Mouse (Mus musculus) MEL-GATA-1-ER (cell line): ENCODE data around the gene Klk15.
"Not testable (repeated sequence)": the region's sequence is repeated elsewhere in the genome, so short reads cannot be mapped to it uniquely, and the experiment has no call there.

Source experiments
- DNase-seq: peaks from one replicate; pipeline ENCODE4 v3.0.0-alpha.2; 2012; ENCODE audit warnings: low read depth; ENCODE audit errors: extremely low read depth

Klk15 gene

DNA sequence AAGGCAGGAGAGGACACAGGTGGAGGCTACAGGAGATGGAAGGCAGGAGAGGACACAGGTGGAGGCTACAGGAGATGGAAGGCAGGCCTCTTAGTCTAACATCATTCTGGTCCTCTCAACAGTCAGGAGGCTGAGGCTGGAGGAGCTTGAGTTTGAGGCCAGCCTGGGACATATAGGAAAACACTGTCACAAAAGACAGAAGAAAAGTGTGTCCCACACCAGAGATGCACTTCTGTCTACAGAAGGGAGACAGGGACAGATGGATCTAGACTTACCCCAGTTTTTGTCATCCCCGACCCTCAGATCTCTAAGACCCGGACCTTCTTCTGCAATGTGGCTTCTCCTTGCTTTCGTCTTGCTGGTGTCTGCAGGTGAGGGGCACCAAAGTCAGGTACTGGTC is at the start of gene Klk15:
Gene Klk15, plus strand, starts transcription at position 301 of the 400 bp plus-strand sequence.
- no peak for DNase-seq

- no peak for DNase-seq
Measured at GRCm38 (mm10) chr7:43891365-43891764, 42.2 kb upstream of the Klk15 start.

DNA sequence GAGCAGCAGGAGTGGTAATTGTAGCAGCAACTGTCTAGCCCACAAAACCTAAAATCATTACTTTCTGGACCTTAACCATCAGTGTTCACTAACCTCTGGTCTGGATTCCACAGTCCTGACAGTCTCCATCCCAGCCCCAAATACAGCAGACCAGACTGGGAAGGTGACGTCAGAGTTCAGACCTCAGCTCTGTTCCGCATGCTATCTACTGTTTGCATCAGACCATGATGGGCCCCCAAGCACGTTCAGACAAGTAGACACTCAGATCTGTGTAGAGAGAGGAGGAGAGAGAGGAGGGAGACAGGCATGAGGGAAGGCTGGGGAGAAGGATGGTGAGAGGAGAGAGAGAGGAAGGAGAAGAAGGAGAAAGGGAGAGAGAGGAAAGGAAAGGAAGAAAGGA is 41.8 kb upstream of the Klk15 start:
- DNase-seq, result no peak

GRCm38 (mm10) chr7:43894836-43895235 is 38.7 kb upstream of the Klk15 start:
- DNase-seq, result no peak

DNA sequence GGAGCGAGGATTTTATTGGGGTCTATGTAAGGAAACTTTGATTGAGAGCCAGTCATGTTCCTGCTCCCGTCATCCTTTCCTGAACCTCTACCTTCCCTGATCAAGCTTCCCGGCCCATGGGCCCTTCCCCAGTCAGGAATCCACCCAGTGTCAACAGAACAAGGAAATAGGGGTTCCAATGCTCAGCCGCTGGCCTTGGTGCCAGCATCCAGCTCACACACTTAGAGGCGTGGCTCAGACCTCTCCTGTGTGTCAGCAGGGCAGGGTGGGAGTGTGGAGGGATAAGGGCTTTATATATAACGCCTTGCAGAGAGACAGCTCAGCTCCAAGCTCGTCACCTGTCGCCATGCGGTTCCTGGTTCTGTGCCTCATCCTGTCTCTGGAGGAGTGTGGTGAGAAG is 18.7 kb upstream of the Klk15 start:
- no peak for DNase-seq

- no peak for DNase-seq
Measured at GRCm38 (mm10) chr7:43918426-43918825, 15.1 kb upstream of the Klk15 start.

- DNase-seq, result no peak
Measured at GRCm38 (mm10) chr7:43918871-43919270, 14.7 kb upstream of the Klk15 start.

DNA sequence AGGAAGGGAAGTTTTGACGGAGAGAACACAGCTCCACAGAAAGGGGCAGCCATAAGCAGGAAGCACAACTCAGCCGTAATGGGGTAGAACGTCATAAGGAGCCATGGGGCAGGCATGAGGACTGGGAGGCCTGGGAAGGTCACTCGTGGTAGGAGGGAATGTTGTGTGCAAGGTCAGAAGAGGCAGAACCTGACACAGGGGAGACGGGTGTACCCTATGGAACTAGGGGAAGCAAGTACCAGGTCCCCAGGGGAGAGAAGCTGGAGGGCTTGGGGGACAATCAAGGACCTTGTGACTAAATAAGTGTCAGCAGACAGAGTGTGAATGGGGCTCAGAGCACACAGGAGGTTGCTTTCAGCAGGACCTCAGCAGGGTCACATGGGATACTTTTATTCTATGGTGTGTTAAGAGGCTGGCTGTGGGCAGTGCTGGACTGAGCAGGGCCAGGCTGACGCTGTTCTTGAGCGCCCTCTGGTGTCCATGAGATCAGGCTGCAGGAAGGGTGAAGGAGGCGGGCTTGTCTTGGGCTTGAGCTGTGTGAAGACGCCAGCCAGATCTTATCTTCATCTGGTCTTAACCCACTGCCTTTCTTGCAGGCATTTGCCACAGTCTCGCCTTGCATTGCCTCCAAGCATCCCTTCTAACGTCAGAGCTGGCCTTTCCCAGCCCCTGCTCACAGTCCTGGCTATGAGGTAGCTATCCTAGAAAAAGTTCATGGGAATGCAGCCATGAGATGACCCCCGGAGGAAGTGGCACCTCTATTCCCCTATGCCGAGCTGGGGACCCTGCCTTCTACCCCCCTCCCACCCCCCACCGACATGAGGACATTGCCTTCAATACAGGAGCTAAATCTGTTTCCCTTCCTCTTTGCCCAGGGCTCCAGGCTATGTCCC is 13.7 kb upstream of the Klk15 start:
- no peak for DNase-seq

- no peak for DNase-seq
Measured at GRCm38 (mm10) chr7:43920582-43920981, 13.0 kb upstream of the Klk15 start.

GRCm38 (mm10) chr7:43921087-43921486 is 12.5 kb upstream of the Klk15 start:
- DNase-seq, result no peak

DNA sequence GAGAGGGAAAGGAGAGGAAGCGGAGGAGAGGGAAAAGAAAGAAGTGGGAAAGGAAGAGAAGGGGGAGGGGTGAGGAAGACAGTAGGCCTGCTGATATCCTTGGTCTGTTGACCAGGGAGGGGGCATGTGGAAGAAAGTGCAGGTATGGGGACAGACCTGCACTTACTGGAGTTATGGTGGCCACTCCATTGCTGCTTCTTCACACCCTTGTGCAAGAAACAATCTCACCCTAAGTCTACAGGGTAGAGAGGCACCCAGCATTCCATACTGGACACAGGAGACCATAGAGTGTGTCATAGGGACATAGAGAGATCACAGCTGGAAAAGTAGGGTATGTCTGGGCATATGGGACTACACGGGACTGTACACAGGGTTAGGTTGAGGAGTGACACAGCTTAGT is 11.6 kb upstream of the Klk15 start:
- DNase-seq, result no peak

DNA sequence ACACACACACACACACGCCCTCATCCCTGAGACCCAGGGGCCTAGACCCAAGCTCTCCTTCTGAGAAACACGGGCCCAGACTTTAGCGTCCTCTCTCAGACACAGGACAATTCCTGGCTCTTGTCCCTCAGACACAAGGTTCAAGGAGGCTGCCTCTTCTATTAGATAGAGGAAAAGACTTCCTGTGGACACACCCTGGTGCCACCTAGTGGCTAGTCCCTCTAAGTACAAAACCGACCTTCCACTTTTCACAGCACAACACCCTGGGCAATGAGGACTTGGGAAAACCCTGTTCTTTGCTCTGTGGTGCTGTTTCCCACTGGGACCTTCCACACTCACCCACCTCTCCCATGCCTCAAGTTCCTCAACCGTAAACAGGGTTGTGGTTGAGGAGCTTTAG is 7.6 kb upstream of the Klk15 start:
- DNase-seq, result no peak

DNA sequence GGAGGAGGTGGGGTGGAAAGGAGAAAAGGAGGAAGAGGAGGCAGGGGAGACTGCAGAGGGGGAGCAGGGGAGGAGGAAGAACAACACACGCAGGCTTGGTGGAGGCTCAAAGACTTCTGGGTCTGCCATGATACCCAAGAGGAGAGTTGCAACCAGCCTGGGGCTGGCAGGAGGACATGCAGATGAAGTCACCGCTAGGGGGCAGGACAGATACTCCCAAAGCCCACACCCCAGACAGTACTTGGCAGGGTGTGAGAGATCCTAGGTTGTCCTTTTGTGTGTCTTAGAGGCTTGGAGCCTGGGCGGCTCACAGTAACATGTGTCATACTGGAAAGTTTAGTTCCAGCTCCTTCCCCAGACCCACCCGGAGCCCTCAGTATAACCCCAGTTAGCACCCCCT is 5.0 kb upstream of the Klk15 start:
- DNase-seq, result no peak

DNA sequence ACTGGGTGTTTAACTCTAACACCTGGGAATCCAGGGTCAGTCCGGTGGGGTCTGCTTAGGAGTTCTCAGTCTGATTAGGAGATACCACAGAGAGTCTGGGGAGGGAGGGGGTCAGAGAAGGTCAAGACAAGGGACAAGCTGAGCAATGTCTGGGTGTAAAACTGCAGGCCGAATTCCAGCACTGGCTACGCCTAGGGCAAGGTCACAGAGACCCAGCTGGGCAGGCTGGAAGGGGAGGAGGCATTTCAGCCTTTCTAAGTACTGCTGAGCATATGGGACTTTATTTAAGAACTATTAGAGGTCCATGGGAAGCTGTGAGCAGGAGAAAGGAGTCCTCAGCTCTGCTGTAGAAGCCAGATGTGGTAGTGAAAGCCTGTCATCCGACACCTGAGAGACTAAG is 1.2 kb upstream of the Klk15 start:
- no peak for DNase-seq

GRCm38 (mm10) chr7:43934747-43935146 is 1.2 kb downstream of the Klk15 start:
- DNase-seq, result no peak

DNA sequence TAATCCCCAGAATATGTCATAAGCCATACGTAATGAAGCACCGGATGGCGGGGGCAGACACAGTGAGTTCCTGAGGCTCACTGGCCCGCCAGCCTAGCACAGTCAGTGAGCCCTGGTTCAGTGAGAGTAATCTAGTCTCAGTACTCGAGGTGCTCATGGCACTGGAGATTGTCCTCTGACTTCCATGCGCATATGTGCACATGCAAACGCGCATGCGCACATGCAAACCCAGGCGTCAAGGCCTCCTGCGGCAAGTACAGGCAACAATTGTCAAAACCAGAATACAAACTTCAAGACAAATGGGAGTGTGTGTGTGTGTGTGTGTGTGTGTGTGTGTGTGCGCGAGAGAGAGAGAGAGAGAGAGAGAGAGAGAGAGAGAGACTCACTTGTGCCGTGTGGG is 3.0 kb downstream of the Klk15 start:
- DNase-seq, result no peak

- not testable (repeated sequence) for DNase-seq
Measured at GRCm38 (mm10) chr7:43942293-43942692, 8.8 kb downstream of the Klk15 start.

- no peak for DNase-seq
Measured at GRCm38 (mm10) chr7:43944727-43945264, 11.3 kb downstream of the Klk15 start.

GRCm38 (mm10) chr7:43950364-43950763 is 16.8 kb downstream of the Klk15 start, which contains the start of gene Klk1b8:
Gene Klk1b8 (plus strand): TSS chr7:43950664.
- DNase-seq, result no peak

DNA sequence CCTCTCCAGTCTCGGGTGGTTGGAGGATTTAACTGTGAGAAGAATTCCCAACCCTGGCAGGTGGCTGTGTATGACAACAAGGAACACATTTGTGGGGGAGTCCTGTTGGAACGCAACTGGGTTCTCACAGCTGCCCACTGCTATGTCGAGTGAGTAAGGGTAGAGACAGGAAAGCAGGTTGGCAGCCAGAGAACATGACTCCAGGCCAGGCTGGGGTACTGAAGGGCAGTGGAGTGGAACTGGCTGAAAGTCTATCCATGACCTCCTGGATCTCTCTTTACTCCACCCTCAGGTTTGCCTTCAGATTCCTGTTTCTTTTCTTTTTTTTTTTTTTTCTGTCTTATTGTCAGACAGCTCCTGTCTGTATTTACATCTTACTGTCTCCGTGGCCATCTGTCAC is 19.2 kb downstream of the Klk15 start:
- DNase-seq, result no peak

- DNase-seq, result no peak
Measured at GRCm38 (mm10) chr7:43966451-43966850, 32.9 kb downstream of the Klk15 start, which contains the start of gene Klk1b1. Gene Klk1b1 (plus strand): TSS chr7:43966751.

GRCm38 (mm10) chr7:43967058-43967457 is 33.5 kb downstream of the Klk15 start:
- DNase-seq, result no peak

- no peak for DNase-seq
Measured at GRCm38 (mm10) chr7:43967612-43968011, 34.1 kb downstream of the Klk15 start.
